Mouse (Mus musculus) embryonic fibroblast, embryonic 13.5 days (primary cell): ENCODE data around the gene Mcpt2.
"Not testable (repeated sequence)": the region's sequence is repeated elsewhere in the genome, so short reads cannot be mapped to it uniquely, and the experiment has no call there.

Source experiments
- CTCF ChIP-seq: IDR thresholded peaks from 2 replicates; pipeline ENCODE4 v1.5.1; 2011; ENCODE audit warnings: mild to moderate bottlenecking, control low read depth, low read length, moderate library complexity, borderline replicate concordance; ENCODE audit not compliant: insufficient read depth
- POLR2A ChIP-seq: IDR thresholded peaks from 2 replicates; pipeline ENCODE4 v1.6.1; 2011; ENCODE audit warnings: low read depth, mild to moderate bottlenecking, control low read depth, low read length, moderate library complexity

DNA sequence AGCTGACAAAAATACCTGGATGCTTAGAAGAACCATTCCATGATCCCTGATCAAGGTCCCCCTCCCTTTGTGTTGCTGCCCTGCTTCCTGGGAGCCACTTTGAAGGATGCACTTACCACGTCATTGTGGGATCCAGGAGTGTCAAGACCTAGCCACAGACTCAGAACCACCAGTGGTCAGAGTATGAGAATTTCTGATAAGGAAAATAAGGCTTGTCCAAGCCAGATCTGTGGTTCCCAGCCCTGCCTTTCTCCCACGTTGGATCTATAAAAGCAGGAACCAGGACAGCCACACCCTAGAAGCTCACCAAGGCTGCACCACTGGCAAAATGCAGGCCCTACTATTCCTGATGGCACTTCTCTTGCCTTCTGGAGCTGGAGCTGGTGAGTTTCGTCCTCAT lies 24.2 kb upstream of the Mcpt2 start, which contains the start of gene Mcpt1:
- not testable (repeated sequence) for TF ChIP-seq CTCF, POLR2A
